Mouse (Mus musculus) myocyte (in vitro differentiated cells): ENCODE results near the gene Abcc4. TPM values are rescaled to one million over a fixed set of nuclear protein-coding genes. Genes with fewer than 3 reads are reported as not detected.
A peak's percentile ranks its signal among the peaks of the same experiment; 100 is the strongest.

Experiments
- H3K27me3 ChIP-seq: one replicate; pipeline ENCODE4 v1.6.1; 2011; ENCODE audit not compliant: control insufficient read depth, insufficient read depth, insufficient read length
- H3K36me3 ChIP-seq: one replicate; pipeline ENCODE4 v1.6.1; 2011; ENCODE audit not compliant: control insufficient read depth, insufficient read depth
- H3K4me2 ChIP-seq: one replicate; pipeline ENCODE4 v1.6.1; 2011; ENCODE audit warnings: low read depth, control low read depth
- H3K4me3 ChIP-seq: one replicate; pipeline ENCODE4 v1.5.1; 2011; ENCODE audit warnings: mild to moderate bottlenecking, control low read depth, moderate library complexity
- H3K79me2 ChIP-seq: one replicate; pipeline ENCODE4 v1.6.1; 2011; ENCODE audit not compliant: control insufficient read depth, insufficient read depth
- H3ac ChIP-seq: one replicate; pipeline ENCODE4 v1.6.1; 2011; ENCODE audit not compliant: control insufficient read depth, insufficient read length
- CEBPB ChIP-seq: IDR thresholded peaks from 2 replicates; pipeline ENCODE4 v1.6.1; 2011; ENCODE audit warnings: mild to moderate bottlenecking, moderate library complexity; ENCODE audit not compliant: poor library complexity, insufficient read depth, severe bottlenecking
- E2F4 ChIP-seq: IDR thresholded peaks from one replicate; pipeline ENCODE4 v1.6.1; 2011; ENCODE audit warnings: mild to moderate bottlenecking, control low read depth, moderate library complexity; ENCODE audit not compliant: insufficient read depth
- MAX ChIP-seq: IDR thresholded peaks from one replicate; pipeline ENCODE4 v1.6.1; 2011; ENCODE audit warnings: low read depth, mild to moderate bottlenecking, control low read depth
- MYOD1 ChIP-seq, 3 experiments: IDR thresholded peaks; one replicate each; pipeline ENCODE4 v1.6.1; 2011; ENCODE audit warnings: control low read depth in 2 of 3, low read depth in 2 of 3, mild to moderate bottlenecking in 2 of 3, moderate library complexity in 1 of 3; ENCODE audit not compliant: insufficient read length in 2 of 3, control insufficient read depth in 1 of 3
- MYOG ChIP-seq, 3 experiments: IDR thresholded peaks; one replicate each; pipeline ENCODE4 v1.6.1; 2011; ENCODE audit warnings: control low read depth in 2 of 3, low read depth in 2 of 3, mild to moderate bottlenecking in 2 of 3; ENCODE audit not compliant: insufficient read length in 2 of 3, control insufficient read depth in 1 of 3, insufficient read depth in 1 of 3
- POLR2A ChIP-seq: IDR thresholded peaks from one replicate; pipeline ENCODE4 v1.6.1; 2011; ENCODE audit warnings: low read depth, mild to moderate bottlenecking, control low read depth, moderate library complexity; ENCODE audit not compliant: insufficient read length
- POLR2AphosphoS2 ChIP-seq: IDR thresholded peaks from one replicate; pipeline ENCODE4 v1.6.1; 2011; ENCODE audit warnings: low read depth, control low read depth; ENCODE audit not compliant: insufficient read length
- REST ChIP-seq: IDR thresholded peaks from one replicate; pipeline ENCODE4 v1.6.1; 2011; ENCODE audit warnings: mild to moderate bottlenecking, control low read depth, moderate library complexity; ENCODE audit not compliant: insufficient read depth, insufficient read length
- SRF ChIP-seq: IDR thresholded peaks from one replicate; pipeline ENCODE4 v1.6.1; 2011; ENCODE audit warnings: low read depth; ENCODE audit not compliant: control insufficient read depth, insufficient read length
- TCF12 ChIP-seq: IDR thresholded peaks from one replicate; pipeline ENCODE4 v1.6.1; 2011; ENCODE audit warnings: mild to moderate bottlenecking, control low read depth; ENCODE audit not compliant: poor library complexity, insufficient read depth, severe bottlenecking
- TCF3 ChIP-seq: IDR thresholded peaks from one replicate; pipeline ENCODE4 v1.6.1; 2011; ENCODE audit warnings: low read depth, control low read depth; ENCODE audit not compliant: insufficient read length
- USF1 ChIP-seq: IDR thresholded peaks from one replicate; pipeline ENCODE4 v1.6.1; 2011; ENCODE audit warnings: low read depth, mild to moderate bottlenecking, control low read depth, moderate library complexity
- polyA plus RNA-seq: library from polyadenylated mRNA; unstranded; fragments of >200 nt; fragmentation: generic; extraction: Trizol; gene quantifications from one replicate; pipeline ENCODE4 v1.2.1, GENCODE M21; 2012; ENCODE audit warnings: missing spikeins

Abcc4 gene
- polyA plus RNA-seq, 1 experiment, result 6.3 TPM

DNA sequence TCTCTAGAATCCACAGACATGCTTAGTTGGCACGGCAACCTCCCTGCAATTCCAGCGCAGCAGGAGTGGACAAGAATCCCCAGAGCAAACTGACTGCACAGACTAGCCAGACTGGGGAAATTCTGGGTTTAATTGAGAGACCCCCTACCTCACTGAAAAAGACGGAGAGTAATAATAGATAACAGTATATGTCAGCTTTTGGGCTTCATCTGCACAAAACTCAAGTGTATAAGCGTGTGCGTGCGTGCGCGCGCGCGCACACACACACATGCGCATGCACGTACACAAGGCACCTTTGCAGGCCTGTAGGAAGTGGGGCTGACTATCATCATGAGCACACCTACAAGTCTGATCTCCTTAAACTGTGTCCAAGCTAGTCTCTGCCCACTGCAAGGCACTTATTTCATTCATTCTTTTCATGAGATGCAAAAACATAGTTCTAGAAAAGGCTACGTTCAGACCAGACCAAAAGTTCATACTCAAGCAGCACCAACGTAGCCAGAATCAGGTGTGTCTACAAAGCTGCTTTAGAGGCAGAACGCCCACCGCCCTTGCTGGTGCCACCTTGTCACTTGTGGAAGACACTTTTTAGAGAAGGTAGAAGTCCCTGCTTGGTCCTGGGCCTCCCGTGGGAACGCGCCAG is 232.7 kb downstream of the Abcc4 start:
- Histone ChIP-seq H3K4me3 (no peak overlapping the region), H3K4me2 (peak overlapping the region; percentile 46), H3K79me2 (no peaks in the 10 kb centered on the region), H3K36me3 (no peaks in the 10 kb centered on the region), H3K27me3 (no peaks in the 10 kb centered on the region), H3ac (no peak overlapping the region)
- TF ChIP-seq MYOD1 (IDR thresholded peaks at IDR 0.05; ENCODE audit: control insufficient read depth in 1 of 3, insufficient read length in 2 of 3, low read depth in 2 of 3), result no peak
- no peak for TF ChIP-seq E2F4
- no peak for TF ChIP-seq REST

- no peak overlapping the region for H3K4me2 ChIP-seq
- H3ac ChIP-seq, result no peak overlapping the region
- H3K79me2 ChIP-seq, result no peaks in the 10 kb centered on the region
- TF ChIP-seq MAX (no peak), TCF12 (no peak), TCF3 (no peak), CEBPB (no peak), SRF (no peak), POLR2A (no peak), USF1 (no peak), REST (no peak), E2F4 (no peak), MYOG (IDR thresholded peaks at IDR 0.05; ENCODE audit: control insufficient read depth in 1 of 3, insufficient read depth in 1 of 3, insufficient read length in 2 of 3, low read depth in 2 of 3) (no peak), MYOD1 (IDR thresholded peaks at IDR 0.05; ENCODE audit: control insufficient read depth in 1 of 3, insufficient read length in 2 of 3, low read depth in 2 of 3) (no peak)
- no peak overlapping the region for H3K4me3 ChIP-seq
- H3K36me3 ChIP-seq, result no peaks in the 10 kb centered on the region
- no peaks in the 10 kb centered on the region for H3K27me3 ChIP-seq
These were observed 240.7 kb downstream of the Abcc4 start for GRCm38 (mm10) chr14:118465331-118465730.

GRCm38 (mm10) chr14:118464401-118464800 is 241.6 kb downstream of the Abcc4 start:
- Histone ChIP-seq H3K36me3 (no peaks in the 10 kb centered on the region), H3K27me3 (no peaks in the 10 kb centered on the region), H3K79me2 (no peaks in the 10 kb centered on the region), H3K4me2 (no peak overlapping the region), H3ac (no peak overlapping the region), H3K4me3 (no peak overlapping the region)
- TF ChIP-seq MYOD1 (IDR thresholded peaks at IDR 0.05; ENCODE audit: control insufficient read depth in 1 of 3, insufficient read length in 2 of 3, low read depth in 2 of 3) (no peak), POLR2AphosphoS2 (no peak)

DNA sequence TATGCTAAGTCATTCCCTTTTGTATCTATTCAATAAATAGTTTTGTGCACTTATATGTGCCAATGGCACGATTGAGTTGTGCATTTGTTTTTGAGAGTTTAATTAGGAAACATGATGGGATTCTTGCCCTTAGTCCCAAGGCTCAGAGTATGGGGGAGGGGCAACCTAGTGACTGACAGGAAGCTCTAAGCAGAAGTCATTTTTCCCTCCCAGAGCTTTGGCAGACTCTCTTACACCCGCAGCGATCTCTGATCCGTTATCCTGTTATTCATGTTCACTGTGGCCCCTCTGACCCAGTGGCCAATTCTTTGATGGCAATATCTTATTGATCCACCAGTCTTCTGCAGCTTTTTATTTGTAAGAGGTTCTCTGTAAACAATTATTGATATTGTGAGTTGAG is 253.4 kb downstream of the Abcc4 start:
- Histone ChIP-seq H3K4me3 (no peak overlapping the region), H3ac (no peak overlapping the region), H3K36me3 (no peaks in the 10 kb centered on the region), H3K79me2 (no peaks in the 10 kb centered on the region), H3K27me3 (no peaks in the 10 kb centered on the region), H3K4me2 (no peak overlapping the region)
- TF ChIP-seq SRF (no peak), MAX (no peak), MYOG (IDR thresholded peaks at IDR 0.05; ENCODE audit: control insufficient read depth in 1 of 3, insufficient read depth in 1 of 3, insufficient read length in 2 of 3, low read depth in 2 of 3) (no peak)

GRCm38 (mm10) chr14:118440155-118440554 is 265.9 kb downstream of the Abcc4 start:
- Histone ChIP-seq H3ac (no peak overlapping the region), H3K4me3 (no peak overlapping the region), H3K4me2 (no peak overlapping the region), H3K27me3 (peaks cover 24% of the 10 kb centered on the region), H3K79me2 (no peaks in the 10 kb centered on the region), H3K36me3 (no peaks in the 10 kb centered on the region)
- TF ChIP-seq REST (no peak), MAX (no peak), POLR2AphosphoS2 (no peak), MYOD1 (IDR thresholded peaks at IDR 0.05; ENCODE audit: control insufficient read depth in 1 of 3, insufficient read length in 2 of 3, low read depth in 2 of 3) (no peak), CEBPB (no peak), USF1 (no peak), TCF12 (no peak), E2F4 (no peak), SRF (no peak), TCF3 (no peak), POLR2A (no peak), MYOG (IDR thresholded peaks at IDR 0.05; ENCODE audit: control insufficient read depth in 1 of 3, insufficient read depth in 1 of 3, insufficient read length in 2 of 3, low read depth in 2 of 3) (no peak)
